Mouse (Mus musculus) midbrain, embryonic 16.5 days (tissue): ENCODE results near the gene Ppp2r3c. TPM values are rescaled to one million over a fixed set of nuclear protein-coding genes. Genes with fewer than 3 reads are reported as not detected.

Experiments used
- ATAC-seq: fragments of 200-750 bp; cut with Nextera tagmentation; 2 replicates; pipeline ENCODE4 v1.8.0; 2017; ENCODE audit warnings: moderate TSS enrichment
- H3K27ac ChIP-seq: fragments of 300-500 bp; sonication (generic); 2 replicates; pipeline ENCODE4 v1.5.1; 2014; ENCODE audit warnings: mild to moderate bottlenecking, low read length, mixed read lengths
- H3K27me3 ChIP-seq: fragments of 300-500 bp; sonication (generic); 2 replicates; pipeline ENCODE4 v1.6.1; 2014; ENCODE audit warnings: low read depth, low read length, mixed read lengths; ENCODE audit not compliant: control insufficient read depth, insufficient read depth
- H3K36me3 ChIP-seq: fragments of 300-500 bp; sonication (generic); 2 replicates; pipeline ENCODE4 v1.6.1; 2014; ENCODE audit warnings: mild to moderate bottlenecking, low read length, moderate library complexity, mixed read lengths; ENCODE audit not compliant: control insufficient read depth, insufficient read depth
- H3K4me1 ChIP-seq: fragments of 300-500 bp; sonication (generic); 2 replicates; pipeline ENCODE4 v1.6.1; 2014; ENCODE audit warnings: mild to moderate bottlenecking, low read length, mixed read lengths; ENCODE audit not compliant: control insufficient read depth, insufficient read depth
- H3K4me2 ChIP-seq: fragments of 300-500 bp; sonication (generic); 2 replicates; pipeline ENCODE4 v1.6.1; 2014; ENCODE audit warnings: mild to moderate bottlenecking, low read length, mixed read lengths
- H3K4me3 ChIP-seq: fragments of 300-500 bp; sonication (generic); 2 replicates; pipeline ENCODE4 v1.5.1; 2014; ENCODE audit warnings: low read depth, mild to moderate bottlenecking, low read length, moderate library complexity, mixed read lengths
- H3K9ac ChIP-seq: fragments of 300-500 bp; sonication (generic); 2 replicates; pipeline ENCODE4 v1.6.1; 2014; ENCODE audit warnings: low read depth, low read length, mixed read lengths
- H3K9me3 ChIP-seq: fragments of 300-500 bp; sonication (generic); replicated peaks from 2 replicates; pipeline ENCODE4 v1.6.1; 2014; ENCODE audit warnings: mild to moderate bottlenecking, low read length, mixed read lengths; ENCODE audit not compliant: control insufficient read depth, poor library complexity, severe bottlenecking
- WGBS: fragments of 180-500 bp; shearing (Covaris S2); extraction: QIAGEN DNeasy Blood & Tissue Kit; methylation state at CpG from one replicate; pipeline ENCODE4 v1.1.7; 2014; 5-methylcytosine and 5-hydroxymethylcytosine counted together
- polyA plus RNA-seq: library from polyadenylated mRNA; unstranded; fragments of >200 nt; fragmentation: Nextera tagmentation; extraction: Ambion mirVana; gene quantifications from 2 replicates; pipeline ENCODE4 v1.2.1, GENCODE M21; 2015

The Ppp2r3c gene
- polyA plus RNA-seq, 1 experiment from 2014 or later = 26.8 TPM

GRCm38 (mm10) chr12:55321642-55322291, 19.0 kb upstream of the Ppp2r3c start:
- Histone ChIP-seq H3K4me2 (no peak overlapping the region), H3K36me3 (no peaks in the 10 kb centered on the region), H3K9me3 (no peaks in the 10 kb centered on the region), H3K4me1 (no peaks in the 10 kb centered on the region), H3K27me3 (no peaks in the 10 kb centered on the region), H3K27ac (no peak overlapping the region; the same call in 1 of the 2 replicates), H3K9ac (peak overlapping the region; percentile 25; the same call in 1 of the 2 replicates), H3K4me3 (no peak overlapping the region)
- ATAC-seq = no peak
- 76% methylated on average over 18 of the region's 18 CpGs for WGBS

GRCm38 (mm10) chr12:55315192-55315591, 12.4 kb upstream of the Ppp2r3c start:
- Histone ChIP-seq H3K9me3 (no peaks in the 10 kb centered on the region), H3K4me3 (no peak overlapping the region), H3K9ac (no peak overlapping the region), H3K4me2 (no peak overlapping the region), H3K4me1 (no peaks in the 10 kb centered on the region), H3K27ac (no peak overlapping the region), H3K36me3 (no peaks in the 10 kb centered on the region), H3K27me3 (no peaks in the 10 kb centered on the region)
- ATAC-seq = no peak
- 52% methylated on average over 5 of the region's 5 CpGs for WGBS

- Histone ChIP-seq H3K4me2 (no peak overlapping the region), H3K36me3 (no peaks in the 10 kb centered on the region), H3K4me3 (no peak overlapping the region), H3K27ac (no peak overlapping the region), H3K9ac (no peak overlapping the region), H3K4me1 (no peaks in the 10 kb centered on the region), H3K27me3 (no peaks in the 10 kb centered on the region), H3K9me3 (no peaks in the 10 kb centered on the region)
- no peak for ATAC-seq
- 91% methylated on average over 5 of the region's 5 CpGs for WGBS
Measured at GRCm38 (mm10) chr12:55313901-55314300, 11.1 kb upstream of the Ppp2r3c start.

GRCm38 (mm10) chr12:55311841-55312240, 9.0 kb upstream of the Ppp2r3c start:
- Histone ChIP-seq H3K36me3 (no peaks in the 10 kb centered on the region), H3K9ac (no peak overlapping the region), H3K4me1 (no peaks in the 10 kb centered on the region), H3K27ac (no peak overlapping the region), H3K4me3 (no peak overlapping the region), H3K9me3 (no peaks in the 10 kb centered on the region), H3K4me2 (no peak overlapping the region), H3K27me3 (no peaks in the 10 kb centered on the region)
- no peak for ATAC-seq
- WGBS = 85% methylated on average over 7 of the region's 7 CpGs

GRCm38 (mm10) chr12:55309501-55309900, 6.7 kb upstream of the Ppp2r3c start:
- 75% methylated on average over 8 of the region's 8 CpGs for WGBS
- Histone ChIP-seq H3K4me1 (0 out of 2 replicates have a peak, but pooled peaks cover 4% of the 10 kb centered on the region), H3K27ac (no peak overlapping the region), H3K9me3 (no peaks in the 10 kb centered on the region), H3K36me3 (no peaks in the 10 kb centered on the region), H3K9ac (no peak overlapping the region), H3K4me3 (no peak overlapping the region), H3K4me2 (no peak overlapping the region), H3K27me3 (no peaks in the 10 kb centered on the region)
- no peak for ATAC-seq

- H3K36me3 ChIP-seq = no peaks in the 10 kb centered on the region
- H3K9me3 ChIP-seq = no peaks in the 10 kb centered on the region
- no peak overlapping the region for H3K9ac ChIP-seq
- H3K27ac ChIP-seq = no peak overlapping the region
- H3K4me2 ChIP-seq = no peak overlapping the region
- peaks cover 8% of the 10 kb centered on the region for H3K4me1 ChIP-seq
- 95% methylated on average over 9 of the region's 9 CpGs for WGBS
- no peak overlapping the region for H3K4me3 ChIP-seq
- H3K27me3 ChIP-seq = no peaks in the 10 kb centered on the region
- no peak for ATAC-seq
Measured at GRCm38 (mm10) chr12:55308731-55309130, 5.9 kb upstream of the Ppp2r3c start.

GRCm38 (mm10) chr12:55307566-55307965, 4.8 kb upstream of the Ppp2r3c start:
- Histone ChIP-seq H3K36me3 (no peaks in the 10 kb centered on the region), H3K4me1 (peaks cover 12% of the 10 kb centered on the region), H3K27me3 (no peaks in the 10 kb centered on the region), H3K9me3 (no peaks in the 10 kb centered on the region), H3K4me2 (no peak overlapping the region), H3K9ac (no peak overlapping the region), H3K27ac (no peak overlapping the region), H3K4me3 (no peak overlapping the region)
- 64% methylated on average over 6 of the region's 6 CpGs for WGBS
- ATAC-seq = no peak

GRCm38 (mm10) chr12:55306371-55306770, 3.6 kb upstream of the Ppp2r3c start:
- Histone ChIP-seq H3K4me3 (no peak overlapping the region), H3K9me3 (no peaks in the 10 kb centered on the region), H3K36me3 (no peaks in the 10 kb centered on the region), H3K9ac (no peak overlapping the region), H3K4me1 (peaks cover 17% of the 10 kb centered on the region), H3K4me2 (no peak overlapping the region), H3K27me3 (no peaks in the 10 kb centered on the region), H3K27ac (no peak overlapping the region)
- WGBS = 98% methylated on average over 4 of the region's 4 CpGs
- ATAC-seq = no peak

GRCm38 (mm10) chr12:55301472-55302300, 1.1 kb downstream of the Ppp2r3c start:
- Histone ChIP-seq H3K9ac (peak overlapping the region; percentile 71), H3K27ac (peak overlapping the region; percentile 85), H3K4me3 (peak overlapping the region; percentile 68), H3K9me3 (no peaks in the 10 kb centered on the region), H3K4me2 (peak overlapping the region; percentile 65), H3K36me3 (0 out of 2 replicates have a peak, but pooled peaks cover 8% of the 10 kb centered on the region), H3K27me3 (no peaks in the 10 kb centered on the region), H3K4me1 (peaks cover 32% of the 10 kb centered on the region)
- ATAC-seq = no peak
- 43% methylated on average over 11 of the region's 11 CpGs for WGBS
